Mouse (Mus musculus): ENCODE measurements around the gene Nkx2-3. TPM values are rescaled to one million over a fixed set of nuclear protein-coding genes. Genes with fewer than 3 reads are reported as not detected.
A peak's percentile ranks its signal among the peaks of the same experiment; 100 is the strongest.

The Nkx2-3 gene
- total RNA-seq, 2 experiments from 2014 or later = not detected

DNA sequence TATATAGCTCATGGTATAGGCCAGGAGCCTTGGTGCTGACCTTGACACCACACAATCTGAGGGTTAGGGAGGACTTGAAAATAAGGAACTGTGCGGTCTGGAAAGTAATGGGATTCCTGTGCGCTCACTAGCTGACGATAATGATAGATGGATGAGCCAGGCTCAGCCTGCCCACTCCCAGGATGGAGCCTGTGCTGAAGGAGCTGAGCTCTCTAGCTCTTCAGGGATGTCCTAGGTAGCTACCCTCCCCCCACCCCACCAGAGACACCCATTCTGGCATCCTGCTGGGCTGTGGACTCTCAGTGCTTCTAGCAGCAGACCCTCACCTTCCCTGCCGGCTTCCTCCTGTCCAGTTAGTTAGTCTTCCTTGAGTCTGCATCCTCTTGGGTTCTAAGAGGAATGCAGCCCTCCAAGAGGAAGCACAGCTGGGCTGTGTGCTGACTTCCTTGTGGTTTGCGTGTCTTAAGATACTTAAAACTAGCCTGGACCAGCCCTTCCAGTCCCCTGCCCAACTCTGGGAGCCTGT lies 6.4 kb downstream of the Nkx2-3 start:
- DNase-seq = no peak

- DNase-seq = no peak
Observed at GRCm38 (mm10) chr19:43619916-43620479, 7.9 kb downstream of the Nkx2-3 start.

GRCm38 (mm10) chr19:43623913-43624312 lies 11.8 kb downstream of the Nkx2-3 start:
- peak in 1 of 2 experiments; percentile 18 for DNase-seq

DNA sequence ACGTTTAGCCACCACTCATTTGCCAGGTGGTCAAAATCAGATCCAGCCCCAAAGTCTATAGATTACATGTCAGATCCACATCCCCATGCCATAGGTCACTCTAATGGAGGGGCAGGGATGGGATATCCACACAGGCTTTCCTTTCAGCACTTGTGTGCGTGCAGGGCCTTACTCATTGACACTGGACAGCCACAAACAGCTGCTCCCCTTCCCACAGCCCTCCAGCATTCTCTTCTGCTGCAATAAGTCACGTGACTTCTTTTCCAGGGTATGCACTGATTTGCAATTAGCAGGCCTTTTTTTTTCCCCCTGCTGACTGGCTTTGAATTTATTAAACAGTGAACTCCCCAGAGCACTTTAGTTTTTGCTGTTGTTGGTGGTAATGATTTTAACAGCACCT lies 14.0 kb downstream of the Nkx2-3 start:
- no peak for DNase-seq

GRCm38 (mm10) chr19:43627345-43627744 lies 15.2 kb downstream of the Nkx2-3 start:
- no peak for DNase-seq

DNA sequence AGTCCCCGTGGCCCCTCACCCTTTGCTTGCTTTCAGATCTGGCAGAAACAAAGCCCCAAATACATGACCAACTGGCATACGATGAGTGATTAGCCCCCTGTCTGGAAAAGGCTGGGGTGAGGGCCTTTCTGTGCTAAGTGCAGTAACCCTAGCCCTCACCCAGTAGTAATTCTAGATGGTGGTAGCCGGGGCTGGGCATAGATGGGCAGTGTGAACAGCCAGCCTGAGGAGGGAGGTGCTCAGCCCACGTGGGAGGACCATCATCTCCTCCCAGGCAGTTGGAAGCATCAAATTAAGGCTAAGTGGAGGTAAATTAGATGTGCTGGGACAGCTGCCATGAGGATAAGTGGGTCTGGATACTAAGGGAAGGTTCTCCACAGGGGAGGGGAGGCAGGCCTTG lies 17.0 kb downstream of the Nkx2-3 start:
- no peak for DNase-seq

- DNase-seq = peak; percentile 83 to 90
Observed at GRCm38 (mm10) chr19:43630466-43631251, 18.5 kb downstream of the Nkx2-3 start.

DNA sequence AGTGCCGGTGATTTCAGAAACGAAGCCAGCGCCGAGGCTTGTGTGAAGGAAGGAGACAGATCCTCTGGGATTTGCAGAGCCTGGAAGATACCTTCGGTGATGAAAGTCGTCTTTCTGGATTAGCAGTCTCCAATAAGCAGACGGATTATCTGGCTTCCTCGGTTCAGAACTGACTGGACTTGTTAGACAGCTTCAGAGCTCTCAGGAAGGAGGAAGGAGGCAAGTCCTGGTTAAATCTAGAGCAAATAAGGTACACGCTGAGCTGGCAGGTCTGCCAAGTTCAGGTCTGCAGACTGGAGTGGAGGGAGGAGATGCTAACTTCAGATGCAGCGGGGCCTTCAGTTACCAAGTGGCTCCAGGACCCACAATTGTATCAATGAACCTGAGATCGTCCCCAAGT lies 29.7 kb downstream of the Nkx2-3 start:
- DNase-seq = no peak

- DNase-seq = no peak
Observed at GRCm38 (mm10) chr19:43642843-43643242, 30.7 kb downstream of the Nkx2-3 start.

- DNase-seq = no peak
Observed at GRCm38 (mm10) chr19:43645508-43645907, 33.4 kb downstream of the Nkx2-3 start.

- no peak for DNase-seq
Observed at GRCm38 (mm10) chr19:43646852-43647251, 34.7 kb downstream of the Nkx2-3 start.

GRCm38 (mm10) chr19:43647261-43647660 lies 35.1 kb downstream of the Nkx2-3 start:
- DNase-seq = no peak

DNA sequence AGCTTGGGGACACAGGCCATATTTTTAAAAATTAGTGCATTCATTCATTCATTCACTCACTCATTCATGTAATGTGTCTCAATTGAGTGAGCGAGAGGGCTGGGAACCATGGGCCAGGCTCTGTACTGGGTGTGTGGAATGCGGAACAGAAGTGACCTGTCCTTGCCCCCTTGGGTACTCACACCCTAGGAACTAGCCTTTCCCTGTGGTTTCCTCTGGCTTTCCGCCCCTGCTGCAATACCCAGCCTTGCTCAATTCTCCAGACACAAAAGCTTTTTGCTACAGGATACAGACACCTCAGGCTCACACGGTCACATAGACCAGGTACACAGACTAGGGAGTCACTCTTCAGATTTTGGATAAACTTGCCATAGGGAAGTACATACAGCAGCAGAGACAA lies 36.2 kb downstream of the Nkx2-3 start:
- no peak for DNase-seq

- DNase-seq = no peak
Observed at GRCm38 (mm10) chr19:43651241-43651785, 39.2 kb downstream of the Nkx2-3 start.

GRCm38 (mm10) chr19:43655735-43656492 lies 43.8 kb downstream of the Nkx2-3 start:
- peak; percentile 44 to 76 for DNase-seq

GRCm38 (mm10) chr19:43659632-43660031 lies 47.5 kb downstream of the Nkx2-3 start:
- DNase-seq = no peak

DNA sequence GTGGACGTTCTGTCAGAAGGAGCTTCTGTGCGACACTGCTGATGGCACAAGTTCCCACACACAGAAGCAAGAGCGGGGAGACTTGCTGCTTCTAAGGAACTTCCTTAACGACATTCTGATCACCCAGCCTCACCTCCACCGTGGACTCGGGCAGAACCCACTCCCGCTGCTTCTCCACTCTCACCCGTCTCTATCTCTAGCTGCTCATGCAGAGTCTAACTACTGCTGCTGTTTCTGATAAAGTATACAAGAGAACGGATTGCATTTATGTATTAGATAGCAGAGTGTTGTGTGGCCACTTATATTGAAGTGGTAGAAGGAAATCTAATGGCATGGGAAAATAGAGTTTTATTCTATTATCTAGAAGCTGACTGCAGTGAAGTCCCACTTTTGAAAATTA lies 48.6 kb downstream of the Nkx2-3 start:
- DNase-seq = no peak

GRCm38 (mm10) chr19:43662176-43662967 lies 50.2 kb downstream of the Nkx2-3 start:
- peak in 1 of 2 experiments; percentile 20 for DNase-seq

DNA sequence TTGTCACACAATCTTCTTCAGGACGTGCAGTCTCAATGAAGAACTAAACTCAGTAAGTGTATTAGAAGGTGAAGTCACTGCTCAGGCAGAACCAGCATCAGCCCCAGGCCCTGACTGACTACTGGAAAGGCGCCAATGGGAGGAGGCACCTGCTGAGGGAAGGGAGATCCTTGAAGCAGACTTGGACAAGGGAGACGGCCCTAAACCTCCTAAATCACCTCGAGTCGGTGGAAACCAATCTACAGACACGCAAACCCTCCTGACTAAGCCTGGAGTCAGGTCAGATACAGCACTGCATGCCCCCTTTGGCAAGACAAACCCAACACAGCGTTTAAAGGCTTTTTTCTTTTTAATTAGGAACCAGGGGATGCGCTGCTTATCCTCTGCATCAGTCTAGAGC lies 51.3 kb downstream of the Nkx2-3 start:
- DNase-seq = no peak
